Mouse (Mus musculus) bone marrow, adult 2 months (tissue): Measurements from ENCODE around the gene Ufsp1. TPM values are rescaled to one million over a fixed set of nuclear protein-coding genes. Genes with fewer than 3 reads are reported as not detected.

Experiments used
- H3K27ac ChIP-seq: fragments of 200-500 bp; 2 replicates; pipeline ENCODE4 v1.5.1; 2012; ENCODE audit warnings: low read depth, mild to moderate bottlenecking, control low read depth, inconsistent platforms, low read length; ENCODE audit not compliant: control insufficient read depth, poor library complexity, insufficient read depth
- H3K4me1 ChIP-seq: fragments of 200-500 bp; 2 replicates; pipeline ENCODE4 v1.6.1; 2011; ENCODE audit warnings: low read length; ENCODE audit not compliant: control insufficient read depth, insufficient read depth
- H3K4me3 ChIP-seq: fragments of 200-500 bp; replicated peaks from 2 replicates; pipeline ENCODE3; 2011; ENCODE audit warnings: mild to moderate bottlenecking, low read depth, low read length, control low read depth; ENCODE audit not compliant: control insufficient read depth
- CTCF ChIP-seq: fragments of 200-500 bp; IDR thresholded peaks from 2 replicates; pipeline ENCODE4 v1.5.1; 2011; ENCODE audit warnings: low read length, control low read depth; ENCODE audit not compliant: control insufficient read depth, insufficient read depth
- POLR2A ChIP-seq: fragments of 200-500 bp; IDR thresholded peaks from 2 replicates; pipeline ENCODE4 v1.6.1; 2011; ENCODE audit warnings: low read depth, mild to moderate bottlenecking, control low read depth, low read length, borderline replicate concordance; ENCODE audit not compliant: control insufficient read depth
- WGBS: fragments of 180-500 bp; shearing (Covaris S2); methylation state at CpG from one replicate; pipeline ENCODE4 v1.1.7; 2018; 5-methylcytosine and 5-hydroxymethylcytosine counted together
- polyA plus RNA-seq: library from polyadenylated mRNA; stranded (reverse); fragments of >200 nt; gene quantifications from 2 replicates; pipeline ENCODE4 v1.2.4, GENCODE M21; 2011; ENCODE audit warnings: low replicate concordance; ENCODE audit not compliant: missing spikeins, insufficient read depth, insufficient read length

Ufsp1 gene
- polyA plus RNA-seq, 1 experiment = 131 TPM

GRCm38 (mm10) chr5:137314193-137315083, 20.0 kb downstream of the Ufsp1 start, which contains the start of gene Trip6:
Trip6 (minus strand) TSS chr5:137314404.
- no peak within 1 kb of the TSS; the same call in 1 of the 2 replicates for H3K27ac ChIP-seq
- peak within 1 kb of the TSS; percentile 1 for H3K4me3 ChIP-seq
- TF ChIP-seq CTCF = no peak
- no peak for TF ChIP-seq POLR2A

DNA sequence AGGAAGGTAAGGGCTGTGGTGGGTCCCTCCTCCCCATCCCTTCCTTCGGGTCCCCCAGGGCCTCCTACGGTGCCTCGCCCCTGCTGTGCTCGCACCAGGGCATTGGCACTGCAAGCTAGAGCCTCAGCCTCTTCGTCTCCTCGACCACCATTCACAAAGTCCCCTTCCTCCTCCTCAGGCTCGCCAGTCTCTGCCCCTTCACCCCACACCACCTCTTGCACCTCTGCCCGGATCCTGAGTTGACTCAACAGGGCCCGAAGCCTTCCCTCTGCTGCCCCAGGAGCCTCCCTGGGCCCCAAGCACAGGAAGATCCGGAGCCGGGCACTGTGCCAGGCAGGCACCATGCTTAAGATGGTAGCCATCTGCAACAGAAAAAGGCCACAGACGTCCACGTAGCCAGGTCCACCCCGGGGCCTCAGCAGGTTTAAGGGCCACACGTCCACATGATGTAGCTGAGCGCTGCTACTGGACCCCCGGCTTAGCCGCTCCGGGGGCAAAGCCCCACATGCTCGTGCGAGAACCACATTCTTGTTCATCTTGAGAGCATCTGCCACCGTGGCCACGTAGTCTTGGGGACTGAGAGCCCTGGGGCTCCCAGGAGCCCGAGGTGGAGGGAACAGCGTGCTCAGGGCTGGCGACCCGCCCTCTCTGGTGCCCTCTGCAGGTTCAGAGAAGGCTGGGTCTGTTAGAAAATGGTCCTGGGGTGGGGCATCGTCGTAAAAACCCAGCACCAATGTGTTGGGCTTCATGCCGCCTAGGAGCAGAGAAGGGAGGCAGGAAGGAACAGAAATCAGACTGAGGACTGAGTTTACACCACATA, 20.9 kb downstream of the Ufsp1 start:
- no peak overlapping the region for H3K4me3 ChIP-seq
- TF ChIP-seq POLR2A (no peak), CTCF (peak; percentile 55; the same call in 1 of the 2 replicates)
- no peak overlapping the region for H3K27ac ChIP-seq
- H3K4me1 ChIP-seq = peaks cover 2% of the 10 kb centered on the region
- WGBS = 53% methylated on average over 30 of the region's 30 CpGs

More at GRCm38 (mm10) chr5:137314193-137315083, 20.0 kb downstream of the Ufsp1 start, which contains the start of gene Trip6:
- 46% methylated on average over 30 of the region's 30 CpGs for WGBS
- peaks cover 1% of the 10 kb centered on the region; the same call in 1 of the 2 replicates for H3K4me1 ChIP-seq

GRCm38 (mm10) chr5:137317361-137317760, 22.9 kb downstream of the Ufsp1 start:
- TF ChIP-seq CTCF (no peak), POLR2A (no peak)
- Histone ChIP-seq H3K27ac (no peak overlapping the region), H3K4me1 (peaks cover 3% of the 10 kb centered on the region), H3K4me3 (no peak overlapping the region)
- WGBS = 66% methylated on average over 8 of the region's 8 CpGs

DNA sequence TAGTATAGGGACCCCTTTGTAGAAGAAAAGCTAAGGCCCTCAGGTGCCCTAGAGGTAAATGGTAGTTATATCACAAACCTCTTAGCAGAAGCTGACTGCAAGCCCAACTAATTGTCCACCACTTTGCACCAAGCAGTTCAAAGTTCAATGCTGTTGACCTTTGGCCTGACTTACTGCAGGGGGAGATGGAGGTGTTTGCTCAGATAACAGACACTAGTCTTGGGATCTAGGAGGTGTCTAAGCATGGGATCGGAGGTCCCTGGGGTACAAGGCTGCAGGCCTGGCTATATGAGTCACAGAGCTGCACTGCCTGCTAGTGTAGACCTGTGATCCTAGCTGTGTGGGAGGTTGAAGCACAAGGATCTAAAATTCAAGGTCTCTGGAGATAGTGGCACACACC, 24.1 kb downstream of the Ufsp1 start:
- Histone ChIP-seq H3K27ac (no peak overlapping the region), H3K4me1 (peaks cover 3% of the 10 kb centered on the region), H3K4me3 (no peak overlapping the region)
- TF ChIP-seq POLR2A (no peak), CTCF (no peak)
- 76% methylated on average over 1 of the region's 1 CpGs for WGBS

DNA sequence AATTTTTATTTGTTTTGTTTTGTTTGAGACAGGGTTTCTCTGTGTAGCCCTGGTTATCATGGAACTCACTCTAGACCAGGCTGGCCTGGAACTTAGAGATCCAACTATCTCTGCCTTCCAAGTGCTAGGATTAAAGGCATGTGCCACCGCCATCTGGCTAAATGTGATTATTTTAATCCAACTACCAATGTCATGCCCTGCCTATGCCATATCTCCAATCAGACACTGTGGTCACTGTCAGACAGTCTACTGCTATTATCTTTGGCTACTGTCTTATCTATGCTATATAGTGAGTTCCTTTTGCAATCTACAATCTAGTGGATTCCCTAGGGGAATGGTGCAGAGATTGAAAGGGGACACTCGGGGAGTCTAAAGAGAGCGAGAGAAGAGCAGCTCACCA, 26.6 kb downstream of the Ufsp1 start:
- Histone ChIP-seq H3K4me3 (no peak overlapping the region), H3K4me1 (peaks cover 3% of the 10 kb centered on the region), H3K27ac (no peak overlapping the region)
- 79% methylated on average over 3 of the region's 3 CpGs for WGBS
- TF ChIP-seq POLR2A = no peak
- no peak for TF ChIP-seq CTCF

GRCm38 (mm10) chr5:137330910-137331309, 36.5 kb downstream of the Ufsp1 start:
- H3K4me3 ChIP-seq = no peak overlapping the region
- H3K27ac ChIP-seq = no peak overlapping the region
- TF ChIP-seq POLR2A = no peak
- no peak for TF ChIP-seq CTCF
- no peaks in the 10 kb centered on the region; the same call in 1 of the 2 replicates for H3K4me1 ChIP-seq
- WGBS = 66% methylated on average over 7 of the region's 7 CpGs

DNA sequence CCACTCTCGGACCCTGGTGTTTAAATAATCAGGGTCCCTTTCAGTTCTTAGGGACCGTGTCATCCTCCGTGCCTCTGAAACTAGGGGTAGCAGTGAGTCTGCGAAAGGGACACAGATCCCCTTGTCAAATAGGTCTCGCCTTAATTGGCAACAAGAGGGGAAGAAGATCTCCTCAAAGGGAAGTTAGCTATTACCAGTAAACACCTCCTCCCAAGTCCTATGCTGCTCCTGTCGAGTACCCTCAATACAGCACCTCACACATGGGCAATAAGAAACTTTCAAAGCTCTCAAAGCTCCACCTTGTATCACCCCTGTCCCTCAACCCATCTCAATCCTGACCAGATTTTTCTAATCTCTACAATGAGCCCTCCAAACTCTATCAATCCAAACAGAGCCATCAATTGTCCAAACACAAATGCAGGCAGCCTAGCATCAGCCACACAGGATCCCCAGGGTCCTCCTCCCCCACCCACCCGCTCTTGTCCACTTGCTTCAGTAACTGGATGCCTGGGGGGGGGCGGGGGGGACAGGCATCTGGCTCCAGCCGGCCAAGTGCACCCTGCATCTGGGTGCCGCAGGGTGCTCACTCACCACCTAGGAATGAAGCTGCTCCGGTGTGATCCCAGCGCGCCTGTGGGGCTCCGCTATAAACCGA, 38.6 kb downstream of the Ufsp1 start:
- 3% methylated on average over 15 of the region's 15 CpGs for WGBS
- no peak for TF ChIP-seq POLR2A
- TF ChIP-seq CTCF = no peak
- Histone ChIP-seq H3K4me3 (peak overlapping the region; percentile 82), H3K4me1 (no peaks in the 10 kb centered on the region; the same call in 1 of the 2 replicates), H3K27ac (peak overlapping the region; percentile 12; the same call in 1 of the 2 replicates)
